Mouse (Mus musculus): ENCODE measurements around the gene Cdh6. TPM values are rescaled to one million over a fixed set of nuclear protein-coding genes. Genes with fewer than 3 reads are reported as not detected.

Gene Cdh6
- polyA plus RNA-seq, 1 experiment, result 7.5 TPM

- H3K4me3 ChIP-seq (ENCODE audit: insufficient read depth, low read length), result peak overlapping the region; percentile 56
- peaks cover 2% of the 10 kb centered on the region; the same call in 1 of the 2 replicates for H3K4me1 ChIP-seq (ENCODE audit: control insufficient read depth, insufficient read depth, low read length)
- TF ChIP-seq POLR2A (IDR thresholded peaks at IDR 0.05; ENCODE audit: extremely low read depth, insufficient read depth, low read length), result no peak
- TF ChIP-seq CTCF (IDR thresholded peaks at IDR 0.05; ENCODE audit: extremely low read depth, insufficient read depth, low read length), result no peak
- peak overlapping the region; percentile 51; the same call in 1 of the 2 replicates for H3K27ac ChIP-seq (ENCODE audit: insufficient read depth, low read length)
These were observed 1.8 kb downstream of the Cdh6 start for GRCm38 (mm10) chr15:13171486-13172364.

- TF ChIP-seq POLR2A (IDR thresholded peaks at IDR 0.05; ENCODE audit: extremely low read depth, insufficient read depth, low read length) (no peak), CTCF (IDR thresholded peaks at IDR 0.05; ENCODE audit: extremely low read depth, insufficient read depth, low read length) (no peak)
- Histone ChIP-seq H3K4me3 (ENCODE audit: insufficient read depth, low read length) (no peak overlapping the region), H3K27ac (ENCODE audit: insufficient read depth, low read length) (no peak overlapping the region), H3K4me1 (ENCODE audit: control insufficient read depth, insufficient read depth, low read length) (no peaks in the 10 kb centered on the region)
These were observed 8.2 kb downstream of the Cdh6 start for GRCm38 (mm10) chr15:13165094-13165885.

DNA sequence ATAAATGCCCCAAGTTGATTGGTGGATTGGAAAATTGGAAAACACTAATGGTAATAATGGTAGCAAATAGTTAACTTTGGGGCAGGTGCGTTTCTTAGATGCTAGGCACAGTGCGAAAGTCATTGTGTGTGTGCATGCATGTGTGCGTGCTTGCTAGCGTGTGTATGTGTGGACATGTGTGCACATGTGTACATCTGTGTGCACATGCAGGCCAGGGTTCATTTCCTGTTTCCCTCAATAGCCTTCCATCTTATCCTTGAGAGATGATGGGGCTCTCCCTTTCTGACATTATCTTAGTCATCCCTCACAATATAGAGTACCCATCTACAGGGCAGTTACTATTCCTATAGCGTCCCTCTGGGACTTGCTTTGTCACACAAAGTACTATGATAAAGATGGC lies 17.7 kb downstream of the Cdh6 start:
- Histone ChIP-seq H3K4me1 (ENCODE audit: control insufficient read depth, insufficient read depth, low read length) (no peaks in the 10 kb centered on the region), H3K27ac (ENCODE audit: insufficient read depth, low read length) (no peak overlapping the region), H3K4me3 (ENCODE audit: insufficient read depth, low read length) (no peak overlapping the region)
- TF ChIP-seq CTCF (IDR thresholded peaks at IDR 0.05; ENCODE audit: extremely low read depth, insufficient read depth, low read length) (no peak), POLR2A (IDR thresholded peaks at IDR 0.05; ENCODE audit: extremely low read depth, insufficient read depth, low read length) (no peak)

DNA sequence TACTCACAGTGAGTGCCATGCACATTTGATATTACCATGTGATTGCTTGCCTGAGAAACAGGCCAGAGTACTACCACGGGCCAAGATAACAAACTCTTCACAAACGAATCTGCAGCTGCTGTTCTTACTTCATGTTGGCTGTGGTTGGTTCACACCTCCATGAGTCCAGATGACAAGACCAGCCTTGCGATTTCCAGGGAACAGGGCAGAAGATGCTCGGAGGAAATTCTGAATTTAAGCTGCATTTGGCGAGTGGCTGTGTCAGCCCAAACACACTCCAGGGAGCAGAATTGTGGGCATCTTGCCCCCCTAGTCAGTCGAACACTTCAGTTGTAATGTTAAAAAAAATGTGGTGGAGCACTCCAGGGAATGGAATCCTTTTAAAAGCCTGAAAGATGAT lies 18.1 kb downstream of the Cdh6 start:
- no peak overlapping the region for H3K27ac ChIP-seq (ENCODE audit: insufficient read depth, low read length)
- no peak overlapping the region for H3K4me3 ChIP-seq (ENCODE audit: insufficient read depth, low read length)
- no peaks in the 10 kb centered on the region for H3K4me1 ChIP-seq (ENCODE audit: control insufficient read depth, insufficient read depth, low read length)
- TF ChIP-seq POLR2A (IDR thresholded peaks at IDR 0.05; ENCODE audit: extremely low read depth, insufficient read depth, low read length) (no peak), CTCF (IDR thresholded peaks at IDR 0.05; ENCODE audit: extremely low read depth, insufficient read depth, low read length) (no peak)

DNA sequence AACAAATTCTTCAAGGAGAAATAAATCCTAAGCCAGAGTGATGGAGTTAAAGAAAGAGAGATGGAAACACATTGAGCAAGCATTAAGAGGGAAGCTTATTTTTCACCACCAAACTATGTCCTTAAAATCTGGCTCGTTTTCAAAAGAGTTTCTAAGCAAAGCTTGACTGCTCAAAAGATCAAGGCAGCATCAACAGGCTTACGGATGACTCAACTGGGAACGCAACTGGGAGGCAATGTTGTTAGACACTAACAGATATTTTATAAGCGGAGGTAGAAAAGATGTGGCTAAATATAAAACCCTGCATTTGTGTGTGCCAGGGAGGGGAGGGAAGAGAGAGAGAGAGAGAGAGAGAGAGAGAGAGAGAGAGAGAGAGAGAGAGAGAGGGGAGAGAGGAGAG lies 31.5 kb downstream of the Cdh6 start:
- TF ChIP-seq POLR2A (IDR thresholded peaks at IDR 0.05; ENCODE audit: extremely low read depth, insufficient read depth, low read length), result no peak
- H3K4me3 ChIP-seq (ENCODE audit: insufficient read depth, low read length), result no peak overlapping the region

GRCm38 (mm10) chr15:13139662-13140061 lies 33.8 kb downstream of the Cdh6 start:
- peaks cover 10% of the 10 kb centered on the region for H3K4me1 ChIP-seq (ENCODE audit: control insufficient read depth, insufficient read depth, low read length)
- TF ChIP-seq POLR2A (IDR thresholded peaks at IDR 0.05; ENCODE audit: extremely low read depth, insufficient read depth, low read length) (no peak), CTCF (IDR thresholded peaks at IDR 0.05; ENCODE audit: extremely low read depth, insufficient read depth, low read length) (no peak)
- no peak overlapping the region for H3K27ac ChIP-seq (ENCODE audit: insufficient read depth, low read length)
- no peak overlapping the region for H3K4me3 ChIP-seq (ENCODE audit: insufficient read depth, low read length)

More for the DNA sequence above, 31.5 kb downstream of the Cdh6 start:
- Histone ChIP-seq H3K27ac (ENCODE audit: insufficient read depth, low read length) (no peak overlapping the region), H3K4me1 (ENCODE audit: control insufficient read depth, insufficient read depth, low read length) (peaks cover 9% of the 10 kb centered on the region)

DNA sequence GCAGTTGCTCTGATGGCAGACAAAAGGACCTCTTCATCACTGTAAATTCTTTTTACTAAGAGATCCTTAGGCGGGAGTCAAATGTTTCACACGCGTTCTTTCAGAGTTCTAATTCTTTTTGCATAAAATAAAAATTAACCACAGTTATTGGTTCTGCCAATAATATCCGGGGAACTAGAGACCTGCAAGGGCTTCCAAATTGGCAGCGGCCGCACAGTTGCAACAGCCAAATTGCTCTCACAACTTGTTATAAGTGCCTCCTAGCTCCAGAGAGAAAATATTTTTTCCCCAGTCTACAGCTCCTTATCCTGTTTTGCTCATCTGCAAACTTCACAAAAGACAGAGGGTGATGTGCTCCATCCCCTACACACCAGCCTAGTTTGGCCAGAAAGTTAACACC lies 36.3 kb downstream of the Cdh6 start:
- Histone ChIP-seq H3K27ac (ENCODE audit: insufficient read depth, low read length) (peak overlapping the region; percentile 61), H3K4me1 (ENCODE audit: control insufficient read depth, insufficient read depth, low read length) (peaks cover 10% of the 10 kb centered on the region)

GRCm38 (mm10) chr15:13134086-13134485 lies 39.4 kb downstream of the Cdh6 start:
- no peak overlapping the region for H3K27ac ChIP-seq (ENCODE audit: insufficient read depth, low read length)

More for the DNA sequence above, 36.3 kb downstream of the Cdh6 start:
- TF ChIP-seq CTCF (IDR thresholded peaks at IDR 0.05; ENCODE audit: extremely low read depth, insufficient read depth, low read length) (no peak), POLR2A (IDR thresholded peaks at IDR 0.05; ENCODE audit: extremely low read depth, insufficient read depth, low read length) (no peak)
- H3K4me3 ChIP-seq (ENCODE audit: insufficient read depth, low read length), result no peak overlapping the region

GRCm38 (mm10) chr15:13133370-13133769 lies 40.1 kb downstream of the Cdh6 start:
- no peak overlapping the region for H3K4me3 ChIP-seq (ENCODE audit: insufficient read depth, low read length)
- H3K4me1 ChIP-seq (ENCODE audit: control insufficient read depth, insufficient read depth, low read length), result peaks cover 3% of the 10 kb centered on the region; the same call in 1 of the 2 replicates
- TF ChIP-seq POLR2A (IDR thresholded peaks at IDR 0.05; ENCODE audit: extremely low read depth, insufficient read depth, low read length), result no peak
- TF ChIP-seq CTCF (IDR thresholded peaks at IDR 0.05; ENCODE audit: extremely low read depth, insufficient read depth, low read length), result peak; percentile 15; the same call in 1 of the 2 replicates
- H3K27ac ChIP-seq (ENCODE audit: insufficient read depth, low read length), result no peak overlapping the region

More at GRCm38 (mm10) chr15:13134086-13134485, 39.4 kb downstream of the Cdh6 start:
- Histone ChIP-seq H3K4me3 (ENCODE audit: insufficient read depth, low read length) (no peak overlapping the region), H3K4me1 (ENCODE audit: control insufficient read depth, insufficient read depth, low read length) (peaks cover 4% of the 10 kb centered on the region)
- peak; percentile 26; the same call in 1 of the 2 replicates for TF ChIP-seq CTCF (IDR thresholded peaks at IDR 0.05; ENCODE audit: extremely low read depth, insufficient read depth, low read length)
- no peak for TF ChIP-seq POLR2A (IDR thresholded peaks at IDR 0.05; ENCODE audit: extremely low read depth, insufficient read depth, low read length)
